Mouse (Mus musculus) left cerebral cortex, postnatal 4 days (tissue): ENCODE measurements at regions not wholly inside any gene's neighbourhood (a gene's known extent, or its start where the extent isn't known, plus 50 kb on each side); places are given as distances from the start of the nearest gene placed in this dataset.

Experiments
- DNase-seq: peaks from one replicate; pipeline ENCODE4 v3.0.0-alpha.2; 2022
- intact Hi-C: fragments of 180-260 bp; cut with DNase I; formaldehyde crosslinking; loops from one replicate; pipeline ENCODE4 v1.15.1; 2025

- intact Hi-C loops = loop anchor here (5.0 kb wide), 1 partner anchor 37 kb away; no protein-coding TSS in a partner anchor
- DNase-seq = no peak
Observed at GRCm38 (mm10) chr12:54459462-54460134, 196.8 kb downstream of the Sptssa start.

GRCm38 (mm10) chr12:54456731-54457130, 199.6 kb downstream of the Sptssa start:
- intact Hi-C loops = loop anchor here (5.0 kb wide), 1 partner anchor 34 kb away; no protein-coding TSS in a partner anchor
- DNase-seq = no peak

- no peak for DNase-seq
- intact Hi-C loops = loop anchor here (5.0 kb wide), 1 partner anchor 32 kb away; no protein-coding TSS in a partner anchor
Observed at GRCm38 (mm10) chr12:54454606-54455005, 201.8 kb downstream of the Sptssa start.

- DNase-seq = no peak
- intact Hi-C loops = no loop called here
Observed at GRCm38 (mm10) chr12:54453343-54453742, 203.0 kb downstream of the Sptssa start.

GRCm38 (mm10) chr12:54450369-54450768, 206.0 kb downstream of the Sptssa start:
- intact Hi-C loops = no loop called here
- DNase-seq = no peak

GRCm38 (mm10) chr12:54448221-54448620, 208.2 kb downstream of the Sptssa start:
- no peak for DNase-seq
- intact Hi-C loops = no loop called here

GRCm38 (mm10) chr12:54447354-54447753, 209.0 kb downstream of the Sptssa start:
- intact Hi-C loops = no loop called here
- no peak for DNase-seq

GRCm38 (mm10) chr12:54446356-54446755, 210.0 kb downstream of the Sptssa start:
- intact Hi-C loops = no loop called here
- no peak for DNase-seq

GRCm38 (mm10) chr12:54444416-54444815, 212.0 kb downstream of the Sptssa start:
- no peak for DNase-seq
- intact Hi-C loops = no loop called here

- DNase-seq = no peak
- intact Hi-C loops = no loop called here
Observed at GRCm38 (mm10) chr12:54443285-54443684, 213.1 kb downstream of the Sptssa start.

GRCm38 (mm10) chr12:54442408-54442807, 214.0 kb downstream of the Sptssa start:
- intact Hi-C loops = no loop called here
- no peak for DNase-seq

GRCm38 (mm10) chr12:54440851-54441593, 215.4 kb downstream of the Sptssa start:
- no peak for DNase-seq
- intact Hi-C loops = no loop called here

GRCm38 (mm10) chr12:54438793-54439192, 217.6 kb downstream of the Sptssa start:
- no peak for DNase-seq
- intact Hi-C loops = no loop called here

- intact Hi-C loops = no loop called here
- no peak for DNase-seq
Observed at GRCm38 (mm10) chr12:54425236-54425635, 221.6 kb upstream of the Egln3 start.

- intact Hi-C loops = no loop called here
- DNase-seq = no peak
Observed at GRCm38 (mm10) chr12:54414829-54415228, 211.2 kb upstream of the Egln3 start.

GRCm38 (mm10) chr12:54414201-54414600, 210.5 kb upstream of the Egln3 start:
- intact Hi-C loops = no loop called here
- DNase-seq = no peak

GRCm38 (mm10) chr12:54410038-54410605, 206.5 kb upstream of the Egln3 start:
- intact Hi-C loops = no loop called here
- peak; percentile 9 for DNase-seq

GRCm38 (mm10) chr12:54408906-54409305, 205.2 kb upstream of the Egln3 start:
- intact Hi-C loops = no loop called here
- DNase-seq = no peak

GRCm38 (mm10) chr12:54407301-54407896, 203.7 kb upstream of the Egln3 start:
- intact Hi-C loops = no loop called here
- DNase-seq = no peak

- intact Hi-C loops = no loop called here
Observed at GRCm38 (mm10) chr12:54405066-54405465, 201.4 kb upstream of the Egln3 start.

GRCm38 (mm10) chr12:54402591-54402990, 198.9 kb upstream of the Egln3 start:
- DNase-seq = no peak
- intact Hi-C loops = no loop called here

More at GRCm38 (mm10) chr12:54405066-54405465, 201.4 kb upstream of the Egln3 start:
- no peak for DNase-seq
